Mouse (Mus musculus): ENCODE measurements around the gene Lax1. TPM values are rescaled to one million over a fixed set of nuclear protein-coding genes. Genes with fewer than 3 reads are reported as not detected.
A peak's percentile ranks its signal among the peaks of the same experiment; 100 is the strongest.
"Not testable (repeated sequence)": the region's sequence is repeated elsewhere in the genome, so short reads cannot be mapped to it uniquely, and the experiment has no call there.

The Lax1 gene
- total RNA-seq, 2 experiments from 2014 or later = 0.35 TPM; not detected in 1

DNA sequence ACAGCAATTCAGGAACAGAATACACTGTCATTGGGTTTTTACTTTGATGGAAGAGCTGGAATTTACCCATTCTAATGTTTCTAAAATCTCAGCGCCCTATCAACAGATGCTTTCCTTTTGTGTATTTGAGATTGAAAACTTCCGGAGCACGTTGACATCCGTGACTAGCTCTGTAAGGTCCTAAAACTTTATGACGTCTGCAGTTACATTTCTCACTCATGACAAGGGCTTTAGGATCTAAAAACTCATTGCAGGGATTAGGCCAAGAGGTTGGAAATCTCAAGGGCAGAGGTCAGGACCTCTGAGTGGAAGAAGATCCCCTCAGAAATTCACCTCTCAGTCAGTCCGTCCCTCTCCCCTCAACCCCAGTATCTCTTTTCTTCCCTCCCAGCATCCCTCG is 1.6 kb downstream of the Lax1 start:
- DNase-seq = no peak

DNA sequence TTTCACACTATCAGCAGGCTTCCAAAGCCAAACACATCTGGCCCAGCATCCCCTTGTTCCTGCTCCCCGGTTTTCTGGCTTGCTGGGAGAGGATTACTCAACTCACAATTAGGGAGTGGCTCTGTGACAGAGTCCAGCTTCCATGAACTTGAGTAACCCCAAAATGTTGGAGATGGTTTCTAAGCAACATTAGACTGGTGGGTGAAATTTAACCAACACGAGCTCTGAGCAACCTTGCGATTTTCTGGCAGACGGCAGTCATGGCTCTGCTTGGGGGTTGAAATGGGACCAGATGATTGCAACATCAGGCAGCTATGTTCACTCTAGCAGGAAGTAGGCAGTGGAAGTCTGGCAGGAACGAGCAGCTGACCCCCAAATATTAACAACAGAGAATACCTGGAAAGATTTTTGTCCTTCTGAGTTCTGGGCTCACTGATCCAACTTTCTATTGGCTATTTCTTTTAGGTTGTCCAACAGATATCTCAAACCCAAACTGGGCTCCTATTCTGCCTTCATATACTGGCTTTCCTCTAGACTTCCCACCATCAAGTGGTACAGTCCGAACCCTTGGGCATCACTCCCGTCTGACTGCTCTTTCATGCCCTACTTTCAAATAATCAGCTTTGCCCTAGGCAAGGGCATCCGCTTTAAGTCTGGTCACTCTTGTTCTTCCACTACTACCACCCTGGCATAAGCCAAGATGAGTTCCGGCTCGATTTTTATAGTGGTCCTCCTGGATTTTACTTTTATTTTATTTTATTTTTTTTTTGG is 4.0 kb downstream of the Lax1 start:
- DNase-seq = peak; percentile 90

DNA sequence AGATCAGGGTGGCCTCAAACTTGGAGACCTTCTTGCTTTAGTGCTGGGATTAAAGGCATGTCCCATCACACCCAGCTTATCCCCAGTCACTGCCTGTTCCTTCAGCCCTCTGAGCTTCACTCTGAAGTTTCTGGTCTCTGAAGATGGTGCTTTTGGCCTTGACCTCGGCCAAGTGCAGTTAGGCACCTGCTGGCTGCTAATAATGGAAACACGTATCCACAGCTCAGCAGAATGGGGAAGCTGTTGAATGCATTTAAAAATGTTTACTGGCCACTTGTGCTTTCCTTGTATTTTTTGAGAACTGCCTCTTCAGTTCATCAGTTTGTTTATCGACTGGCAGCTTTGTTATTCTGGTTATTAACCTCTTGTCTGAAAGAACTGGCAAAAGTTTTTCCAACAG is 18.1 kb downstream of the Lax1 start:
- DNase-seq = no peak

- no peak for DNase-seq
These were observed 18.6 kb downstream of the Lax1 start for GRCm38 (mm10) chr1:133671266-133671665.

DNA sequence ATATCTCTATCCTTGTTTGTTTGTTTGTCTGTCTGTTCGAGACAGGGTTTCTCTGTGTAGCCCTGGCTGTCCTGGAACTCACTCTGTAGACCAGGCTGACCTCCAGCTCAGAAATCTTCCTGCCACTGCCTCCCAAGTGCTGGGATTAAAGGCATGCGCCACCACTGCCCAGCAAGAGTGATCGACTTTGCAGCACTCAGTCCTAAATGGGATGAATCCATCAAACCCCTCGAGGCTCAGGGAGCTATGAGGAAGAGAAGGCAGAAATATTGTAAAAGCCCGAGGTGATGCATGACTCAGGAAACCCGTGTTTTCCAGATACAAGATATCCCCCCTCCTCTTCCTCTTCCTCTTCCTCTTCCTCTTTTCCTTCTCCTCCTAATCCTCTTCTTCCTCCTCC is 19.1 kb downstream of the Lax1 start:
- DNase-seq = no peak

DNA sequence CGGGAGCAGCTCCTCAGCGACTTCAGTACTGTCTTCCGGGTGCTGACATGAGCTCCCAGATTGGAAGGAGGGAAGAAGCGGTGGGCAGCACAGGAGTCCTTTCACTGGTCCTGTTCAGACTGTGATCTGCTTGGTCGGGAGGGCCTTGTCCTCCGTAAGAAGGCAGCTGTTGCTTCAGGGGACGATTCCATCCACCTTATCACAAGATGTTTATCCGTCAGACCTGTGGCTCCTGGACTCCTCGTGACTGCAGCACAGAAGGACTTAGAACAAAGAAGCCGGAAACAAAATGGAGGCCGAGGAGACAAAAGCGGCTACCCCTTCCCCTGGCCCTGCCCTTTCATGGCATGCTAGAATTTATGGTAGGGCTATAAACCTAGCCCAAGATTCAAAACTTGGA is 19.7 kb downstream of the Lax1 start:
- DNase-seq = no peak

DNA sequence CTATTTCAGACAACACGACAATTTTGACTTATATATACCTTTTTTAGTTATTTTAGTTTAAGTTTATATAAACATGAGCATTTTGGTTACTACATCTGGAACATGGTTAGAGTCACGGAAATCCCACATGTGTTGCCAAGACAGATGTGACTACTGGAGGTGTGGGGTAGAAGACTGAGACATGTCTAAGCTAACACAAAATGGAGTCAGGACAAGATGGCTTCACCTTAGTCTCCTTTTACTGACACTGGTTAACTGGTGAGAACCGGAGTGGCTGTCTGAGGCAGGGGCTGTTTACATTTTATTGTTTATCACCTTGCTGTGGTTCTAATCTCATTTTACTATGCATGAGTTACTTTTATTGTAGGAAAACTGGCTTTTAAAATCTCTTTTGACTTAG is 21.3 kb downstream of the Lax1 start:
- no peak for DNase-seq

GRCm38 (mm10) chr1:133667721-133668120 is 22.2 kb downstream of the Lax1 start:
- DNase-seq = no peak

DNA sequence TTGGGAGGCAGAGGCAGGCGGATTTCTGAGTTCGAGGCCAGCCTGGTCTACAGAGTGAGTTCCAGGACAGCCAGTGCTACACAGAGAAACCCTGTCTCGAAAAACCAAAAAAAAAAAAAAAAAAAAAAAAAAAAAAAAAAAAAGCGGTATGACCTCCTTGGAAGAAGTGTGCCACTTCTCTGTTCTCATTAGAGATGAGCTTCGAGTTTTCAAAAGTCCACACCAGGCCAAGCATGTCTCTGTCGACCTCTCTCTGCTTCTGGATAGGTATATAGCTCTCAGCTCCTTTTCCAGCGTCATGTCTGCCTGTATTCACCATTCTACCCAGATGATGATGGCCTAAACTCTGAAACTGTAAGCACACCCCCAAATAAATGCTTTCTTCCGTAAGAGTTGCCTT is 24.2 kb downstream of the Lax1 start:
- DNase-seq = not testable (repeated sequence)

- no peak for DNase-seq
These were observed 25.5 kb downstream of the Lax1 start for GRCm38 (mm10) chr1:133664203-133664970.

GRCm38 (mm10) chr1:133663427-133663826 is 26.5 kb downstream of the Lax1 start:
- no peak for DNase-seq

DNA sequence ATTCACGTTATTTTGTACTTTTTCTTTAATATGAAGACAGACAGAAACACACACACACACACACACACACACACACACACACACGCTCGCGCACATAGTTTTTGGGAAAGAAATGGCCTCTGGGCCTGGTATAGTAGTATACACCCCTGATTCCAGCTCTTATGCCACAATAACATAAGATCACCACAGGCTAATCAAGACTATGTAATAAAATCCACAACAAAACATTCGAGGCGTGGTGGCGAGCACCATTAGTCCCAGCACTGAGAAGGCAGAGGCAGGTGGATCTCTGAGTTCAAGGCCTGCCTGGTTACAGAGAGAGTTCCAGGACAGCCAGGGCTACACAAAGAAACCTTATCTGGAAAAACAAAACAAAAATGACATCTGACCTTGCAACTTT is 27.0 kb downstream of the Lax1 start:
- DNase-seq = no peak

DNA sequence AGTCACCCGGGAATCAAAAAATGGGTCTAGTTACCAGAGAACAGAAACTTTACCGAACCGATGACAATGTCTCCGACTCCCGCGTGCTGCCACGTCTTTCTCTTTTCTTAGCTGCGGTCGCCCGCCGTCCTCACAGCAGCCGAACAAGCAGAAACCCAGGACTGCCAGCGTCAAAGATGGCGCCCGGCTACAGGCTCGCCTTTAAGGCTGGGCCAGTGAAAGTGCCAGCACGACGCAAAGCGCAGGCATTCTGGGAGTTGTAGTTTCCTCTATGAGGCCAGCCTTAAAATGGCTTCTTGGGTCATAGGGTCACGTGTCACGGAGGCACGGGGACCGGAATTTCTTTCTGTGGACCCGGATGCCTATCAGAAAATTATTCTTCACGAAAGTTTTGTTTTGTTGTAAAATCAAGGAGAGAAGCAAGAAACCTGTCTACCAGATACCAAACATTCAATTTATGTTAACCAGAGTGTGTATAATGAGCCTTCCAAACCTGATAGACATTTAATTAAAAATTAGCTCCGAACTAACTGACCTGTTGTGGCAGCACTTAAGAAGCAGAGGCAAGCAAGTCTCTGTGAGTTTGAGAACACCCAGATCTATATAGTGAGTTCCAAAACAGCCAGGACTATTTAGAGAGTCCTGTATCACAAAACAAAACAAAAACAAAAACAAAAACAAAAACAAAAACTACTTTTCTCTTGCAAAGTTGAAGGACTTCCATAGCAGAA is 28.5 kb downstream of the Lax1 start, which contains the start of gene Gm38394:
Gm38394 (minus strand) TSS at position 116 of the 731 bp plus-strand sequence.
- DNase-seq = peak; percentile 92

DNA sequence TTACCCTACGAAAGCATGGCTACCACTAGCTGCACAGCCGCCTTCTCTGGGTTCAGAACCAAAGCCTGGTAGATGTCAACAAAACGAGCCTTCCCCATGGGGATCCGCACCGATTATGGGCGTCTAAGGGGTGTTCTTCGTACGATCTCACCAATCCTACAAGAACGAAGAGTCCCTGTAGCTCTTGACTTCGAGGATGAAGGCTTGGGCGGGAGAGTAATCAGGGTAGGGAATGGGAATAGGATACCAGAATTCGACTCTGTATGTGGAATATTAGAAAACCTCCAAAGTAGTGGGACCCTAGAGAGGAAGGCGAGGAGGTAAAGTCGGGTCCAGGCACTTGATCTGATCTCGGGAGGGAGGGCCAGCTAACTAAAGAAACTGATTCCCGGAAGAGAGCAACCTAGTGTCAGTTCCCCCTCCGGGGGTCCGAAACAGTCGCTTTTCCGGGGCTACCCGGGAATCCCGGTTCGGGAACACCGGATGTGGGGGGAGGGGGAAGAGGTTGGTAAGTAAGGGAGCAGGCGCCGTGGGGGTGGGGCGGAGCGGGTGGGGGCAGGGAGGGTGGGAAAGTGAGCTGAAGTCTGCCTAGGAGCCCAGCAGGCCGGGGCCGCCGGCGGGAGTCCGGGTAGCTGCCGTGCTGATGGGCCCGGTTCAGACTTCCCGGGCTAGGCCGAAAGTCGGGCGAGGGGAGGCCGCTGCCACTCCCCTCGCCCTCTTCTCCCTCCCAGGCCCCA is 29.3 kb downstream of the Lax1 start, which contains the start of gene Zbed6:
Zbed6 (minus strand) TSS at position 420 of the 737 bp plus-strand sequence.
- peak; percentile 63 for DNase-seq

DNA sequence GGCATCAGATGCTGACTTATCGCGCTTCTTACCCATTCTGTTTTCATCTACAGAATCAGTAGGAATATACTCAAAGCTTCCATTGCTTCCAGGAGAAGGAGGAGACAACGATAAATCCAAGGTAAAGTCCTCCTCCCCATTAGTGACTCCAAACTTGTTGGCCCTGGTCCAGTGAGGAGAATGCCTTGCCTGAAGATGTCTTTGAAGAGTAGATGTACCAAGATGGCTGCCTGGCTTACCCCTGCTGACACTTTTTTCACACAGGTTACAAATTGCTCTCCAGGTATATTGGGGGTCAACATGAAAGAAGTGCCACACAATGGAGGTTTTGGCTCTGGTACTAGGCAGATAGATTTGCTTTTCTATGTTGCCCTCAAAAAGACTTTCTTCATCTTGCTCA is 31.0 kb downstream of the Lax1 start:
- DNase-seq = no peak

- no peak for DNase-seq
These were observed 33.1 kb downstream of the Lax1 start for GRCm38 (mm10) chr1:133656811-133657210.

DNA sequence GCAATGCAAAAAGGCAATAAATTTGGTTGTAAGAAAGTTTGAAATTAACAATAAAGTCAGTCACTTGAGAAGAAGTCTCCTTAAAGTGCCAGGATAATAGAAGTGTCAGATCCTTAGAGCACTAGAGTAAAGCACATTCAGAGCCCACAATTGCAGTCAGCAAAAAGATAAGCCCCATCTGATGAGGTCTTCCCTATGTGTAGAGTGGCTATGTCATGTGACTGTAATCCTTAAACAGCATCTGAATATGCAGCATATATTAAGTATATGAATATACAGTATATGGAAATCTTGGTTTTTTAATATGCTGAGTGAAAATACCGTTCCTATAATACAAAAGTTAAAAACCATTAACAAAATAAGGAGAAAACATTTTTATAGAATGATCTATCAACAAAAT is 36.9 kb downstream of the Lax1 start:
- DNase-seq = no peak

DNA sequence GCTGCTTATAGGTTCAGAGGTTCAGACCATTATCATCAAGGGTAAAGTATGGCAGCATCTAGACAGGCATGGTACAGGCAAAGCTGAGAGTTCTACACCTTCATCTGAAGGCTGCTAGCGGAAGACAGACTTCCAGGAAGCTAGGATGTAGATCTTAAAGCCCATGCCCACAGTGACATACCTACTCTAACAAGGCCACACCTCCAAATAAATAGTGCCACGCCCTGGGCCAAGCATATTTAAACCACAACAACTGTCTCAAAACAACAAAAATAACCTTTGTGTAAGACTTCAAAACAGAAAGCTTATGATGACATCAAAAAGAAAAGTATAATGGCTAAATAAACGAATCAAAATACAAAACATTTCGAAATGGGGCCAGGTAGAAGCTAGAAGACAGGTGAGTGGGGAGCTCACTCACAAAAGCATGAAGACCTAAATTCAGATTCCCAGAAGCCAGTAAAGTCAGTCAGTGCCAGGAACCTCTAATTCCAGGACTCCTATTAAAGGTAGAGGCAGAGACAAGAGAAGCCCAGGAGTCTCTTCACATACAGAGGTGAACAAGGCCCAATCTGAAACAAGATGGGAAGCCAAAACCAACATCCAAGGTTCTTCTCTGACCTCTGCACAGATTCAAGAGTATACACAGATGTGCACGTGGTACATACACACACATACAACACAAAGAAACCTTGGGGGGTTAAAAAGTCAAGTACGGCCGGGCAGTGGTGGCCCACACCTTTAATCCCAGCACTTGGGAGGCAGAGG is 39.4 kb downstream of the Lax1 start:
- no peak for DNase-seq

DNA sequence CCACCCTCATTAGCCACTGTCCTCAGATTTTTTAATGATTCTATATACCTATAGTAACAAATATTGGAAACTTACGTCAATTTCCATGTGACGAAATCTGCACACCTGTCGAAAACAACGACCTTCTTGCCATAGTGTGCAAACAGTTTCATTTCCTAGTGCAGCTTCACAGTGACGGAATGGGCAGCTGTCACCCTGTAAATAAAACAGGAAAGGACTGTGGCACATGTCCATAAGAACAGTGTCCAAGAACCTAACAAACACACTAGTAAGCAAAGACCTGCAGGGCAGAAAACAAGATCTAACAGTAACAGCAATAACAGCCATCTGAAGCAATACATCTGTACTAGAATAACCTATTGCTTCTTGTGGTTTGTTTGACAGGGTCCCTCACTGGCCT is 44.3 kb downstream of the Lax1 start:
- DNase-seq = no peak

DNA sequence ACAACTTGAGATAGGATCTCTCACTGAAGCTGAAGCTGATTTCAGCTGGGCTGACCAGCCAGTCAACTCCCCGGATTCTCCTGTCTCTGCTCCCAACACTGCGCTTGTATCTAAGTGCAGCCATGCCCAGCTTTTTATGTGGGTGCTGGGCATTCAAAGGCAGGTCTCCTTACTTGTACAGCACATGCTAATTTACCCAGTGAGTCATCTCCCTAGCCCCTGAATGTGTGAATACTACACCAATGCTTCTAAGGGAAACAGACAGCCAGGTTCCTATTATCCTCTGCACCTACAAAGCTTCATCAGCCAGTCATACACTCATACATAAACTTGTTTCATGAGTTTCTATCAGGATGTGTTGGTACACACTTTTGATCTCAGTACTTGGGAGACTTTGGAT is 48.7 kb downstream of the Lax1 start:
- no peak for DNase-seq

DNA sequence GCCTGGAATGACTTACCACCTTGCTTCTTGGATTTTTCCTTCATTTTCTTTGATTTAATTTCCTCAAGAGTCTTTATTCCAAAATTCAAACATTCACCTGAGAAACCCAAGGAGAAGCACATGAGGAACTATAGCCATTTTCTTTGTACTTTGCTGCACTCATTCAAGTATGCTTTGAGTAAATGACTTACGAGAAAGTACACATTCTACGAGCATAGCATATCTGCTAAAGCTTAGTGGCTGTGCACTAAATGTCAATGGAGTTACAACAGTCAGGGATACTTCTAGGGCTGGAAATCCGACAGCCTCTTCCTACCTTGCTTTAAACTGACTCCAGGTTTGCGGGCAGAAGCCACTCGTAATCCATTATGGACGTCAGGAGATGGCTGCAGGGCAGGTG is 51.4 kb downstream of the Lax1 start:
- DNase-seq = no peak
